Mouse (Mus musculus) lung, adult 2 months (tissue): ENCODE measurements around the gene Eif3i. TPM values are rescaled to one million over a fixed set of nuclear protein-coding genes. Genes with fewer than 3 reads are reported as not detected.
A peak's percentile ranks its signal among the peaks of the same experiment; 100 is the strongest.

Experiments used
- DNase-seq: peaks from one replicate; pipeline ENCODE4 v3.0.0; 2022
- H3K4me1 ChIP-seq: fragments of 200-500 bp; 2 replicates; pipeline ENCODE4 v1.6.1; 2011; ENCODE audit warnings: low read length; ENCODE audit not compliant: control insufficient read depth, insufficient read depth
- H3K4me3 ChIP-seq: fragments of 200-500 bp; replicated peaks from 2 replicates; pipeline ENCODE3; 2011; ENCODE audit warnings: low read depth, mild to moderate bottlenecking, control low read depth, low read length; ENCODE audit errors: extremely low read depth
- CTCF ChIP-seq: fragments of 200-500 bp; IDR thresholded peaks from 2 replicates; pipeline ENCODE4 v1.5.1; 2011; ENCODE audit warnings: mild to moderate bottlenecking, low read length, control low read depth; ENCODE audit not compliant: insufficient read depth
- POLR2A ChIP-seq: fragments of 200-500 bp; IDR thresholded peaks from 2 replicates; pipeline ENCODE4 v1.6.1; 2011; ENCODE audit warnings: low read depth, mild to moderate bottlenecking, control low read depth, low read length, borderline replicate concordance; ENCODE audit errors: extremely low read depth
- WGBS: fragments of 180-500 bp; shearing (Covaris S2); methylation state at CpG from one replicate; pipeline ENCODE4 v1.1.7; 2018; 5-methylcytosine and 5-hydroxymethylcytosine counted together
- polyA plus RNA-seq: library from polyadenylated mRNA; depleted of rRNA; stranded (reverse); fragments of >200 nt; gene quantifications from 2 replicates; pipeline ENCODE4 v1.2.3, GENCODE M21; 2012

The Eif3i gene
- polyA plus RNA-seq, 1 experiment = 197 TPM

DNA sequence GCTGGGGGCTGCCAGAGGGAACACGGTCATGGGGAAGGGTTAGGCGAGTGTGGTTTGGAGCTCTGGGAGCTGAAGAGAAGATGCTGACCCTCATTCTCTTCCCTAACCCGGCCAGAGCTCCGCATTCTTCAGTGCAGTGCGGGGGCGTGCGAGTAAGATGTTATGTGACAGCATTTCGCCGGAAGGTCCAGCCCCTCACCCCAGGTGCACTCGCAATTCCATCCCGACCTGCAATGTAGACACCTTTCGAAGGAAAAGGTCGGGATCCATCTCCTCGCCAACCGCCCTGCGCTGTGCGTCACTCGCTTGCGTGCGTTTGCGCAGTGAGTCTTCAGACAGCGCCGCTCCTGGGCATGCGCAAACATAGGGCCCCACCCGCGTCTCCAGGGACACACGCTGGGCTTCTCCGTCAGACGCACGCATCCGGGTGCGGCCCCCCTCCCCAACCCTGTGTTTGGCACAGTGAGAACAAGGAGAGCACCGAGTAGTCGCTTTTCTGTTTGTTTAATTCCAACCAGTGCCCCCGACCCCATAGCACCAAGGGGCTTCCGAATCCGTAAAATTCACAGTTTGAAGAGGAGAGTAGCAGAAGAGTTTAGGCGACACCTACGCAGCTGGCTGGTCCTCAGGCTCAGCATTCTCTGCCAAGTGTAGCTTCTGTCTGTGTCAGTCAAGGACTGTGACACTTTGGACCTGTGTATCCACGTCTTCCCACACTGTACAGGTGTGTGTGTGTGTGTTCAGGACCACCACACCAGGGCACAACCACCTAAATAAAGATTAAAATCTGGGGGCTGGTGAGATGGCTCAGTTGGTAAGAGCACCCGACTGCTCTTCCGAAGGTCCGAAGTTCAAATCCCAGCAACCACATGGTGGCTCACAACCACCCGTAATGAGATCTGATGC, 18.6 kb upstream of the Eif3i start, which contains the start of gene Iqcc:
Gene Iqcc (minus strand): TSS at position 314 of the 906 bp plus-strand sequence.
- WGBS = 5% methylated on average over 44 of the region's 44 CpGs
- TF ChIP-seq CTCF = no peak
- TF ChIP-seq POLR2A = peak; percentile 98; the same call in 1 of the 2 replicates
- DNase-seq = peak; percentile 91
- Histone ChIP-seq H3K4me3 (peak within 1 kb of the TSS; percentile 96), H3K4me1 (peaks cover 15% of the 10 kb centered on the region)

- no peak overlapping the region for H3K4me3 ChIP-seq
- TF ChIP-seq CTCF (no peak), POLR2A (no peak)
- 90% methylated on average over 5 of the region's 5 CpGs for WGBS
- no peak for DNase-seq
- H3K4me1 ChIP-seq = peaks cover 15% of the 10 kb centered on the region
Measured at GRCm38 (mm10) chr4:129618031-129618430, 17.6 kb upstream of the Eif3i start.

DNA sequence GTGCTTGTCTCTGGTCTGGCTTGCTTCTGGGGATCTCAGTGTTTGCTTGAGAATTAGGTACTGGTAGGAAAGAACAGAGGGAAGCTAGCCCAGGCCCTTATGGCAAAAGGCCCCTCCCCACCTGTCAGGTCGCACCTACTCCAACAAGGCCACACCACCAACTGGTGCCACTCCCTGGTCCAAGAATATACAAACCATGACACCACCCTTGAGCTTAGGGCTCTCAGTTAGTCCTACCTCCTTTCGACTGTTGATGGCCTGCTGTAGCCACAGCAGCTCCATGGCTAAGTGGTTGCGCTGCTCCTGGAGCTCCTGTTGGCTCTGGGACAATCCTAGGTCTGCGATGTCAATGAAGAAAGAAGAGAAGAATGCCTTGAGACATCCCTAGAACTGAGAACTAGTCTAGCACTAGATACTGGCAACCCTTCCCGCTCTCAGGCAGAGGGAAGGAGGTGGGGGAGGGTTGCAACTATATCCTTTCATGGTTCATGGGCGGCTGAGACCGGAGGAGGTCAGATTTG, 16.7 kb upstream of the Eif3i start:
- peaks cover 8% of the 10 kb centered on the region for H3K4me1 ChIP-seq
- TF ChIP-seq POLR2A = no peak
- TF ChIP-seq CTCF = no peak
- H3K4me3 ChIP-seq = no peak overlapping the region
- WGBS = 89% methylated on average over 7 of the region's 7 CpGs
- DNase-seq = no peak

GRCm38 (mm10) chr4:129616631-129617030, 16.2 kb upstream of the Eif3i start:
- Histone ChIP-seq H3K4me1 (peaks cover 7% of the 10 kb centered on the region), H3K4me3 (no peak overlapping the region)
- DNase-seq = no peak
- TF ChIP-seq POLR2A = no peak
- TF ChIP-seq CTCF = no peak
- WGBS = 88% methylated on average over 3 of the region's 3 CpGs

DNA sequence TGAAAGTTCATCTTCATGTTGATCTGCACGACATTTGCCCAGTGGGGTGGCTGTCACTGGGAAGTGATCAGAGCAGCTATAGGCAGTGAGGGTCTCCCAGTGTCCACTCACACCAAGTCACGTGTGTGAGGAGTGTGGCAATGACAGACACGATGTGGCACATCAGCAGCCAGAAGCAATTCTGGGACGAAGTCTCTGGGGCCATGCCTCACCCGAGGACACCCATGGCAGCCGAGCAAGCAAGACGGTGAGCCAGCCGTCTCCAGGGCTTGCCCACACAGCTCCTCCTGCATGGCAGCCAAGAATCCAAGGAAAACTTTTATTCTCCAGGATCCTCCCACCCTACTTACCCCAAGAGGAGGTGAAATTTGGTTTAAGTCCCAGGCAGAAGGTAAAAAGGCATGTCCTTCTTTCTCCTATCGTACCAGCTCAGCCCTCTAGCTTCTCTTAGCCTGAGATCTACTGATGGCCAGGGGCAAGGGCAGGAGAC, 15.4 kb upstream of the Eif3i start:
- TF ChIP-seq CTCF = no peak
- TF ChIP-seq POLR2A = no peak

DNA sequence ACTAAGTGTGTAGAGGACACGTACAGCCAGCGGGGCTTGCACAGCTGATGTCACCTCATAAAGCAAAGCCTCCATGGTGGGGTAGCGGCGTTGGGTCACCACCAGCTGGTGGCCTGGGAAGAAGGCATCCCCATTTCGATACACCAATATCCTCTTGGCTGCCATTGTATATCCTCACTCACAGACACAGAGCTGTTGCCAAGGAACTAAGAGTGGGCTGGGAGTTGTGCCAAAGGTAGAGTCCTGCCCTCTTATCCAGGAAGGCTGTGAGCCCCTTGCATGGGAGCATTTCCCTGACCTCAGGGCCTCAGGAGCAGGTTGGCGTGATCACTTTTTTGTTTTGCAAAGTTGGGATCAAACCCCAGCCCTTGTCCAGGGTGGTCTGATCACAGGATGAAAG, 13.6 kb upstream of the Eif3i start, which contains the start of gene Dcdc2b:
Gene Dcdc2b (minus strand): TSS at position 165 of the 400 bp plus-strand sequence.
- Histone ChIP-seq H3K4me3 (no peak within 1 kb of the TSS), H3K4me1 (no peaks in the 10 kb centered on the region)
- WGBS = 63% methylated on average over 6 of the region's 6 CpGs
- DNase-seq = peak; percentile 62
- TF ChIP-seq CTCF (no peak), POLR2A (no peak)

More for the DNA sequence above, 15.4 kb upstream of the Eif3i start:
- H3K4me1 ChIP-seq = peaks cover 6% of the 10 kb centered on the region
- H3K4me3 ChIP-seq = no peak overlapping the region
- no peak for DNase-seq
- 89% methylated on average over 9 of the region's 9 CpGs for WGBS

- TF ChIP-seq POLR2A (no peak), CTCF (no peak)
- no peaks in the 10 kb centered on the region for H3K4me1 ChIP-seq
- WGBS = 56% methylated on average over 4 of the region's 4 CpGs
- no peak for DNase-seq
- no peak overlapping the region for H3K4me3 ChIP-seq
Measured at GRCm38 (mm10) chr4:129610472-129610871, 10.0 kb upstream of the Eif3i start.

DNA sequence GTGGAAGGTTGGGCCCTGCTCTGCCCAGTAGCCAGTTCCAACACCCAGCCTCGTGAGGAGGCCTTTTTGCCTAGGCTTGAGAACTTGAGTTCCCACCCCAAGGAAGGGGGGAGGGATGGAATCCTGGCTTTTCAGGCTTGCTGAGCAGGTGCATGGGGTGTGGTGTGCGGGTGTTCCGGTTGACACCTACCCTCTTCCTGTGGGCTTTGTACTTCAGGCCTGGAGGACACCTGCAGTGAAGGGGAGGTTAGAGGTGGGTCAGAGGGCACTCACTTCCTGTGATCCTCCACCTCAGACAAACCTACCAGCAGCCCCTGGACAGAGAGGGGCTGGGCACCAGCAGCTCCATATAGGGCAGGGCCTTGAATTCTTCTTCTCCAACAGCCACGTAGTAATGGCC, 9.6 kb upstream of the Eif3i start:
- Histone ChIP-seq H3K4me1 (no peaks in the 10 kb centered on the region), H3K4me3 (no peak overlapping the region)
- 66% methylated on average over 4 of the region's 4 CpGs for WGBS
- no peak for TF ChIP-seq CTCF
- no peak for TF ChIP-seq POLR2A
- no peak for DNase-seq

DNA sequence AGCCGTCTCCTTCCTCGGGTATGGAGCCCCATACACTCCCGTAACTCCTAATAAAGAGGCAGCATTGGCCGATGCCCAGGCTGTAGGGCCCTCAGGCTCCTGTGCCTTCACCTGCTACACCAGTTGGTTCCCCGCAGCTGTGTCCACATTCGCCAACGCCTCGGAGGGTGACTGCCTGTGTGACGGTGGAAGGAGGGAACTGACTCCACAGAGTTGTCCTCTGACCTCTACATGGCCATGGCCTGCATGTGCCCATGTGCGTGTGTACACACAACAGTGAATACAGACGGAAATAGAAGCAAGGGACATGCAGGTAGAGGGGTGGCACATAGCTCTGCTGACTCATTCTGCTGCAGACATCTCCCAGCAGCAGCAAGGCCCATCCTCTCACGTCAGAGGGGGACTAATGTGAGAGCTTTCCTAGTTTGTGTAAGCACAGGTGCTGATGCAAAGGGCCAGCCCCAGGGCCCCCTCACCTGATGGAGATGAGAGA, 8.7 kb upstream of the Eif3i start:
- TF ChIP-seq POLR2A (no peak), CTCF (no peak)
- 68% methylated on average over 12 of the region's 12 CpGs for WGBS
- H3K4me3 ChIP-seq = no peak overlapping the region
- DNase-seq = no peak
- no peaks in the 10 kb centered on the region for H3K4me1 ChIP-seq
